Mouse (Mus musculus) olfactory bulb, adult 2 months (tissue): ENCODE measurements around the gene Akt1.

ENCODE experiments used
- CTCF ChIP-seq: fragments of 200-500 bp; IDR thresholded peaks from 2 replicates; pipeline ENCODE4 v1.5.1; 2012; ENCODE audit warnings: low read depth, mild to moderate bottlenecking, low read length, moderate library complexity; ENCODE audit not compliant: insufficient read depth
- POLR2A ChIP-seq: fragments of 200-500 bp; IDR thresholded peaks from 2 replicates; pipeline ENCODE4 v1.6.1; 2012; ENCODE audit warnings: mild to moderate bottlenecking, low read depth, low read length, moderate library complexity; ENCODE audit not compliant: insufficient read depth

- no peak for TF ChIP-seq POLR2A
- no peak for TF ChIP-seq CTCF
Observed at GRCm38 (mm10) chr12:112621900-112622299, 52.8 kb downstream of the Akt1 start.
